Mouse (Mus musculus): ENCODE data around the gene Purb.

DNA sequence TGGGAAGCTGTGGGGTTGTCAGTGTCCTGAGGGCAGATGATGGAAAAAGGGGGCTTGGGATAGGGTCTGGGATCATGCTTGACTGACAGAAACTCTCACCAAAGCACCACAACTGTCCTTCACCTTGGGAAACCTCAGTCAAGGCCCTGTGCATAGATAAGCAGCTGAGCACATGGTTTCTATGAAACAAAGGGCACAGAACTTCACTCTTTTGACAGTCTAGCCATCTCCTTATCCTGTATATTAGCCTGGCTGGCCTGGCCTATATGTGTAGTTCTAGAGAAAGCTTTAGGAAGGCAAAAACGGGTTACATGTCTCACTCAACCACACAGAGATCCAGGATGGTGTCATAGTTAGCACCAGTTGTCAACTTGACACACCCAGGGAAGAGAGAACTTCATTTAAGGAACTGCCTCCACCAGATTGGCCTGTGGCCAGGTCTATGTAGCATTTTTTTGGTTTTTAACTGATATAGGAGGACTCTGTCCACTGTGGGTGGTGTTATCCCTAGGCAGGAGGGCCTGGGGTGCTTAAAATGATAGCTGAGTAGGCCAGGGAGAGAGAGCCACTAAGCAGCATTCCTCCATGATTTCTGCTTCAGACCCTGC lies 32.7 kb upstream of the Purb start:
- no peak for TF ChIP-seq CTCF (IDR thresholded peaks at IDR 0.05; ENCODE audit: extremely low read depth, insufficient read length, insufficient replicate concordance, low read depth, low read length)
- TF ChIP-seq POLR2A (IDR thresholded peaks at IDR 0.05; ENCODE audit: low read depth, low read length), result no peak
